Mouse (Mus musculus) retina, postnatal 7 days (tissue): ENCODE measurements around the gene Kcnrg.
"Not testable (repeated sequence)": the region's sequence is repeated elsewhere in the genome, so short reads cannot be mapped to it uniquely, and the experiment has no call there.

ENCODE experiments used
- DNase-seq: peaks from one replicate; pipeline ENCODE4 v3.0.0-alpha.2; 2012; ENCODE audit warnings: low read depth, low spot score

Gene Kcnrg

DNA sequence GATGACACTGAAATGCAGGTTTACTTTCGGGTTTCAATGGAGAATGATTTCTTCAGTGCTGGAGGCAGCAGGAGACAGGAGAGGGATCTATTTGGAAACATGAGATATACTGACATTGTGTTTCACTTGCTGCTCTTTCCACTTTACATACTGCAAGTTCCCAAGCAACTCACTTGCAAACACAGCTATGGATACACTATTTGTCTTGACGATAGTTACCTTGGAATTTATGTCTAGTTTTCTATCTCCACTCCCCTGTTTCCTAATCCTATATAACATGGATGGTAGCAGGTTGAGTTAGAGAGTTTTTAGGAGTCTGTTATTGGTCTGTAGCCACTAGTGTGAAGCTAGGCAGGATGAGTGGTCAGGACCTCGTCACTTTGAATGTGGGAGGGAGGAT is at the start of gene Kcnrg:
TSS of gene Kcnrg (plus strand) at position 301 of the 400 bp plus-strand sequence.
- DNase-seq: no peak

DNA sequence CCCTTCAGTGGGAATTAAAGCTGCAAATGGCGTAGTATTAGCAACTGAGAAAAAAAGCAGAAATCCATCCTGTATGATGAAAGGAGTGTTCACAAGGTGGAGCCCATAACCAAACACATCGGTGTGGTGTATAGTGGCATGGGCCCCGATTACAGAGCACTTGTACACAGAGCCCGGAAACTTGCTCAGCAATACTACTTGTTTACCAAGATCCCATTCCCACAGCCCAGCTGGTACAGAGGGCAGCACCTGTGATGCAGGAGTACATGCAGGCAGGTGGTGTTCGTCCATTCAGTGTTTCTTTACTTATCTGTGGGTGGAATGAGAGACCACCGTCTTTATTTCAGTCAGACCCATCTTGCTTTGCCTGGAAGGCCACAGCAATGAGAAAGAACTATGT is 48.4 kb upstream of the Kcnrg start:
- DNase-seq: no peak

DNA sequence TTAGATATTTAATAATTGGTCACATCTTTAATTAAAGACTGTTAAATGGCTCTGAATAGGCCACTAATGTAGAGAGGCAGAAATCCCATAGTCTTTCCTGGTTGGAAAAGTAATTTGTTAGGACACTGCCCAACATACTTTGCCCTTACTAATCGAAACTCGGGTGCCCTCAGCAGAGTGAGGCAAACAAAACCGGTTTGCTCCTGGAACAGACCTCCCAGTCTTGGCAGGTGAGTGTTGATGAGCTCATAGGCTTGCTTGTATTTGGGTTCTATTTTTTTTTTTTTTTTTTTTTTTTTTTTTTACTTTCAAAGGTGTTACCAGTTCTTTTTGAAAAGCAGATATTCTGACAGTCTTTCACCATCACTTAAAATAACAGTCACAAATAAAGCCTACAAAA is 47.4 kb upstream of the Kcnrg start:
- no peak for DNase-seq

DNA sequence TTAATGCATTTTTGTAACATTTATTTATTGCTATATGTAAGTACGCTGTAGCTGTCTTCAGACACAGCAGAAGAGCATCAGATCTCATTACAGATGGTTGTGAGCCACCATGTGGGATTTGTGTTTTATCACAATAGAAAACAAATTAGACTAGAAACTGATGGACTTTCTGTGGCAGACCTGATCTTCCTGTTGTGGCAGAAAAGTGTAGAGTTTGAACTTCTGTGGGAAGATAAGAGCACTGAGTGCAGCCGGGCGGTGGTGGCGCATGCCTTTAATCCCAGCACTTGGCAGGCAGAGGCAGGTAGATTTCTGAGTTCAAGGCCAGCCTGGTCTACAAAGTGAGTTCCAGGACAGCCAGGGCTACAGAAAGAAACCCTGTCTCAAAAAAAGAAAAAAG is 41.0 kb upstream of the Kcnrg start:
- DNase-seq: not testable (repeated sequence)

DNA sequence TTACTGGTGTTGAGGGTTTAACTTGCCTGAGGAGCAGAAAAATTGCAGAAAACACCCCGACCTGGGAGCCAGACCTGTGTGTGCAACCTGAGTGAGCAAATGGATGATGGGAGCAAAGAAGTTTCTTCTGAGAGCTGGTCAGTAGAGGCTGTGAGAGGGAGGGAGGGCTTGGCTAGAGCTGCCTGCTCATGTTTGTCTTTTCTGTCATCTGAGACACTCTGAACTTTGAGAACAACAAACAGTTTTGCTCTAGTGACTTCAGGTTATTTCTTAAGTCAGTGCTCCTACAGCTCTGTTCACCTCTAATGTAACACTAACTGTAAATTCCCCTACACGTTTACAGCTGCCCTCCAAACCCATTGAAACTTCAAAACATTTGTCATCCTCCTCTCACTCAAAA is 37.9 kb upstream of the Kcnrg start:
- no peak for DNase-seq

DNA sequence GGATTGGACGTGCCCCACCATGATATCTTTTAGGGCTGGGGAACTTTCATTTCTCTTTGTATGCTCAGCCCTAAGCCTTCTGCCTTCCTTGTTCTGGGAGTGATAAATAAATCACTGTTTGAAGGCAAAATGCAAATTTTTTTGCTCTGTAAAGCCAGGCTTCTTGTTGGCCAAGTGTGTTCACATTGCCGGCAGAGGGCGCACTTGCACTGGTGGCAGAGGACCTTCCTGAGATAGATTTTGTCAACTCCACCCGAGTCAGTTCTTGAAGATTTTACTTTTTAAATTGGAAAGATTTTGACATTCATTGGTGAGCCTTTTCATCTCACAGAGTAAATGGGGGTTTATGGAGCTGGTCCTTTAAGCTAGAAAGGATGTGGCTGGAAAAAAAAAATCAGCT is 35.9 kb upstream of the Kcnrg start:
- DNase-seq: peak; percentile 69

DNA sequence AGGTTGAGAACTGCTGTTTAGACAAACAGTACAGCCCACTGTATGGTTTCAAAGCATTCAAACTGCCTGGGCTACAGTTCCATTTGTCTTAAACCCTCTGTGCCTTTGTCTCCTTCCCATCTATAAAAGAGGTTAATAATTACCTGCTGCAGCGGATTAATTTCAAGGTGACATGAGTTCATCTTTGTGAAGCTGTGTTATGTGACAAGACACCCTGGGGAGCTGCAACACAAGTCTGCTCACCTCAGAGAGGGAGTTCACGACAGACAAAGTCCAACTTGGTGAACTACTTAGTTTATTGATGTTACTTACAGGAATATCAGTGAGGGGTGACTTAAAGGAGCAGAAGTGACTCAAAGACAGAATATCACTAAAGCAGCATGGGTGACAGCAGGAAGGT is 35.1 kb upstream of the Kcnrg start:
- DNase-seq: no peak

DNA sequence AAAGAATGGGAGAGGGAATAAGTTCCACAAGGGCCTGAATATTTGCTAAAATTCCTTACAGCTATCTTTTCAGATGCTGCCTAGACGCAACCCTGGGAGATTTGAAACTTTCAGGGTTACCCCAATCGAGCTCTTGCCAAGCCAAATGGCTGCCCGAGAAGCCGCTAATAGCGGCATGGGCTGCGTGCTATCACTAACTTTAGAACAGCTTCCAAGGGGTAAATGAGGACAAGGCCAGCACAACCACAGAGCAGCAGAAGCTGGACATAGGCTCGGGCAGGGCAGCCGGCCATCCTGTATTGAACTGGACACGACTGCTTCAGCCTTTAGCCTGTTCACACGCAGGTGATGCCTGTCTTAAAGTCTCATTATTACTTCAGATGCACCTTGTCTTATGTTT is 32.2 kb upstream of the Kcnrg start:
- DNase-seq: no peak

DNA sequence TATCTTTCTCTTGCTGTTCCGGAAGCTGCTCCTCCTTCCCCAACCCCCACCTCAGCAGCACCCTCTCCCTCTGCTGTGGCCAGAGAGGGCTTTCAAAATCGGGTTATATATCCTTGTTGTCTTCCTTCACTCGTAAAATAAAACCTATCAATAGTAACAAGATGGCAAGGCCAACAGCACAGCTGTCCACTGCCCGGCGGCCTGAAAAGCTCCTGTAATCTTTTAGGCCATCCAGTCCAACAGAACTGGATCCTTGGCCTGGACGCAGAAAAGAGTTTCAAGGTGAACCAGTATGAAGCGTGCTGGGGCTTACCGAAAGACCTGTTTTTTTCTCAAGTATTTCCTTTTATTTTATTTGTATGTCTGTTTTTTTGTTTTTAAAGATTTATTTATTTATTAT is 31.3 kb upstream of the Kcnrg start:
- no peak for DNase-seq

DNA sequence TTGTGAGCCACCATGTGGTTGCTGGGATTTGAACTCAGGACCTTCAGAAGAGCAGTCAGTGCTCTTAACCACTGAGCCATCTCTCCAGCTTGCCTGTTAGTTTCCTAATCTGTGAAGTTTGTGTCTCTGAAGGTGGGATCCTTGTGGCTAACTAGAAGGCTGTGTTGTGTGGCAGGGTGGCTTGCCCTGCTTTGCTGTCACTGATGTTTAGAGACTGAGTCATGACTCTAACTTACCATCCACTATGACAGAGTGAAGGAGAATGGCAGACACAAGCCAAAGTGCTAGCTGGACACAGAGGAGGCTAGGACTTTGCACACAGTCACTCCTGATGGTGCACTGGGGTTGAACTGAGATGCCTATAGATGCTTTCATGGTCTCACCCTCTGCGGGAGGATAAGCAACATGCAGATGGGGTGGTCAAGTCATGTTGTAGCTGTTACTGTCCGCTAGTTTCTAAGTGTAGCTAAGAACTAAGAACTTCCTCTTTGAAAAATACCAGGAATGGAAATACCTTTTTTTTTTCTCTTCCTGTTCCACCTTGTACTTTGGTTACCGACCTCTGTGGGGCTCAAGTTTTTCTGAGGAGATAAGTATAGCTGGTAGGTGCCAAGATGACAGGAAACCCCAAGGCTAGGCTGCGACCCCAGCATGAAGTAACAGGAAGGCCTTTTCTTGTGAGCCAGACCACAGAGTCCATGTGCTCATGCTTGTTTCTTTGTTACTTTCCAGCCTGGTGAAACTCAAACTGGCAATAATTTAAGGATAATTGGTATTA is 17.8 kb upstream of the Kcnrg start:
- DNase-seq: no peak

DNA sequence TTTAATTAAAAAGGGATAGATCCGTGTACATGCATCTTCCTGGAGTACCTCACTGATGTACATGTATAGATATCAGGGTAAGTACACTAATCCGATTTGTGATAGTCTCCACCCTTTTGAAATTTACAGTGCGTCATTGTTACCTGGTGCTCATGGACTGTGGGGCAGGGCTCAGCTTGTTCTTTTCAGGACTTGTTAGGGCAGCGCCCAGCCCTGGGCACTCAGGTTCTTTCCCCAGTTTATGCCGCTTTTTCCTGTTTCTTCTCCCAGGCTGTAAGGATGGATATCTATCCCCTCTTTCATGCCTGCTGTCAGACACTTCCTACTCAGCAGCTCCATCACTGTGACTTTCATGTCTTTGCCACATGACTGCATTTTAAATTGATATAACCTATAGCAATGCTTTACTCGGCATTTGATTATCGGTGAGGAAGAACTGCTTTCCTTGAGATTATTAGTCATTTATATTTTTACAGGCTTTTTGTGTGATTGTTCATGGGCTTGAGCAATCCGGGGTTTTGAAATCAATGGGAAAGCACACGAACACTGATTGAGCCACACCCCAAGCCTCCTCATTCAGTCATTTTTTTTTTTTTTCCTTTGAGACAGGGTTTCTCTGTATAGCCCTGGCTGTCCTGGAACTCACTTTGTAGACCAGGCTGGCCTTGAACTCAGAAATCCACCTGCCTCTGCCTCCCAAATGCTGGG is 10.4 kb upstream of the Kcnrg start:
- DNase-seq: no peak

DNA sequence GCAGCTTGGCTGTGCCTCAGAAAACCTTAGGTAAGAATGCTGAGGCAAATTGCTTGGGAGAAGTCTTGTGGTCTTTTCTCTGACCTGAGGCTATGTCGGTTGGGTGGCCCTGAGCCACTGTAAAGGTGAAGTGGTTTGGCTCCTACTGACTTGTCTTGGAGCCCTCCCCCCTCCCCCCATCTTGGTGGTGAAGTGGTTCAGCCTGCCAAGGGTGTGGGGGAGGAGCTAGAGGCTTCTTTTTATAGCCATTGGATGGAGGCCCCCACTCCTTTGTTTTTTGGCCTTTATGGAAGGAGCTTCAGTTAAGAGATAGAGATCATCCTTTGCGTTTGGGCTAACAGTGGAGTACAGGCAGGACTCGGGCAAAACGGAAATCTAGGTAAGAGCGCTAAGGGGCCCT is 9.3 kb upstream of the Kcnrg start, which contains the start of gene Trim13:
TSS of gene Trim13 (plus strand) at position 280 of the 400 bp plus-strand sequence.
- no peak for DNase-seq

DNA sequence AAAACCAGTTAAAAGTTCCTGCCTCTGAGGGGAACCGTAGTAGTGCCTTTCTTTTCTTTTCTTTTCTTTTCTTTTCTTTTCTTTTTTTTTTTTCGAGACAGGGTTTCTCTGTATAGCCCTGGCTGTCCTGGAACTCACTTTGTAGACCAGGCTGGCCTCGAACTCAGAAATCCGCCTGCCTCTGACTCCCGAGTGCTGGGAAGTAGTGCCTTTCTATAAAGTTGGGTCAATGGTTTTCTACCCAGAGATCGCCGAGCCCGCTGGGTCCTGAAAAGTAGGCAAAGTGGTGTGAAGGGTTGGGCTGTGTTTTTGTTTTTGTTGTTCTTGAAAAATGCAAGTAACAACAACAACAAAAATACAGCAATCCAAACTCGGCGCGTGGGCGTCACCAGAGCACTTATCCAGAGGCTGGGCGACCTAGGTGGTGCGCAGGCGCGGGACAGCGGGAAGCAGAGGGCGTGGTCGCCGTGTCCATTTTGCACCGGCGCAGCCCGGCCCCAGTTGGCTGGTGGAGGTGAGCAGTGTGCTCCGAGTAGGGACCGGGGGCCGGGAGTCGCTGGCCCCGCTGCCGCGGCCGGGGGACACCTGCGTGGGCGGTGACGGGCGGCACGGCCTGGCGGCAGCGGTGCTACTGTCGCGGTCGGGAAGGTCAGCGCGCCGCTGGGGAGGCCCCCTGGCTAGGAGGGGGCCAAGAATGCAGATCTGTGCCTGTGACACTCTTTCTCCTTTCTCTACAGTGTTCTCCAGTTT is 8.0 kb upstream of the Kcnrg start:
- peak; percentile 66 for DNase-seq

DNA sequence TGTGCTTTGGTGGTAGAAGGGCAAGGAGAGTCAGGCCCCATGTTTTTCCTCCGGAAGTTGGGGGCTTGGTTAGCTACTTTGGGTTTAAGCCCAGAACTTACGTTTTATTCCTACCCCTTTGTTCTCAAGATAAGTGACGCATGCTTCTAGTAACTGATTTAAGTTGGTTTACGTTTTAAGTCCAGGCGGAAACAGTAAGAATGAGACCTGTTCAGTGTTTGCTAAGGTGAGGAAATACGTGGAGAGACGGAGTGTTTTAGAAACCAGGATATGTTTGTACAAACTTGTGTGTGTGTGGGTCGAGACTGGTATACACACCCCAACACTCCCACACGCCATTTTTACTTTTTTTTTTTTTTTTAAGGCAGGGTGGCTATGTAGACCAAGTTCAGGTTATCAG is 5.9 kb upstream of the Kcnrg start:
- DNase-seq: no peak

DNA sequence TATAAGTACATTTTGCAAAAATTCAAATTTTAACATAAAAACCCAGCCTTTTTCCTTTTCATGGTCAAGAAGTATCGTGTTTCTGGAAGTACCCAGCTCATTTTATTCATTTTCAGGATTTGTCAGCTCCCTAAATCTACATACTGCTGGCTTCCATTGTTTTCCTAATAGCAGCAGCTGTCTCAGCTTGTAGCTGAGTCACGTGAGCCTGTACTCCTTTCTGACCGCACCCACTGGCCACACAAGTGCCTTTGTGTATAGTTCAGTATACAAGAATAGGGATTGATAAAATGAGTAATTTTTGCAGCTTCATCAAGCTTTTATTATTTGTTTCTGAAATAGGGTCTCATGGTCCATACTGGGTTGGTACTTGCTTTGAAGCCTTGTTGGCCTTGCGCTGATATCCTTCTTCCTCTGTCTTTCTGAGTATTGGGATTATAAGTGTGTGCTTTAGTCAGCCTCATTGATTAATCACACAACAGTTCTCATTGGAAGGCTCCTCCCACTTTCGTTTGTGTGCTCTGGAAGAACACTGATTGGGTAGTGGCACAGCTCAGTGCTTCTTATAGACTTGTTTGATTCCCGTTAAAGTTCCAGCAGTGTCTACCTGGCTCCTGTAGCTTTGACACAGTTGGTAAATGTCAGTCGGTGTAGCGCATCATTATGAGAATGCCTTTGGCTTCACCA is 4.0 kb upstream of the Kcnrg start:
- no peak for DNase-seq

DNA sequence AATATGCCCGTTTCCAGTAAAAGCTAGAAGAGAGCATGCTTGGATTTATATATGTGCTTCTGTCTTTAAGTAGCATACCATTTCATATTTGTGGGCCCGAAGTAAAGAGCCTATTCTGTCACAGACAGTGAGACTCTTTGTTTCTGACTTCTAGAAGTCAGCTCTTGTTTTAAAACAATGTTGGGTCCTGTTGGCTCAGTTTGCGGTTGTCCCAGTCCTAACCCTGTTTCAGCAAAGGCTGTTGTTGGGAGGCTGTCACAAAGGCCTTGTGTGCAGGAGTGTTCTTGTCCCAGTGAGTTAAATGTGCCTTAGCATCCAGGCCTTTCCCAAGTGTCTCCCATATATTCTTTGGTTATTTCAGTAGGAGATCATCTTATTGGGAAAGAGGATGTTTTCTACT is 3.2 kb upstream of the Kcnrg start:
- no peak for DNase-seq

DNA sequence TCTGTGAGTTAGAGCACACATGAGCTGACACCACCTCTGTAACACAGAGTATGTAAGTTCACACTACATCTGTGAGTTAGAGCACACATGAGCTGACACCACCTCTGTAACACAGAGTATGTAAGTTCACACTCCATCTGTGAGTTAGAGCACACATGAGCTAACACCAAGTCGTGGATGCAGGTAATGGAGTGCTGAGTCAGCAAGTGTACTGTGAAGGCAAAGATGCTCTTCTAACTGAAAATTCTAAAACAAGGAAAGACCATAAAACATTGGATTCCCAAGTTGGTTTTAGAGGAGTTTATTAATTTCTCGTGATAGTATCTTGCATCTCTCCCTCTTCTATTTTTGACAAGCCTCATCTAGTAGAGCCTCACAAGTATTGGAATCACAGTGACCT is 1.2 kb upstream of the Kcnrg start:
- DNase-seq: not testable (repeated sequence)

DNA sequence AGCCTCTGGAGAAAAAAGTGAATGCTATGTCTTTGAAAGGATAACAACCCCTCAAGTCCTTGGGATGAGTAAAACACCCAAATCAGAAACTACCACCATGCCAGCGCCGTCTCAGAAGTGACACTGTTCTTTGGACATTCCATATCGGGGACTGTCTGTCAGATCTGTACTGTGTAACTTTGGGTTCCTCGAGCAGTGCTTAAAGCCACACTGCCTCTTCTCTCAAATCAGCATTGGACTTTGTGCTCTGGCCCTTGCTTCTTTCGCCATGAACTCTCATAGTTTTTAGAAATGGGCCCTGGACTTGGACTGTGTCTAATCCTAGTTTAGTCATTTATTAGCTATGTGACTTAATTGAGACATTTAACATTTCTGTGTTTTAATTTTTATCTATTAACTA is 4.5 kb downstream of the Kcnrg start:
- no peak for DNase-seq

DNA sequence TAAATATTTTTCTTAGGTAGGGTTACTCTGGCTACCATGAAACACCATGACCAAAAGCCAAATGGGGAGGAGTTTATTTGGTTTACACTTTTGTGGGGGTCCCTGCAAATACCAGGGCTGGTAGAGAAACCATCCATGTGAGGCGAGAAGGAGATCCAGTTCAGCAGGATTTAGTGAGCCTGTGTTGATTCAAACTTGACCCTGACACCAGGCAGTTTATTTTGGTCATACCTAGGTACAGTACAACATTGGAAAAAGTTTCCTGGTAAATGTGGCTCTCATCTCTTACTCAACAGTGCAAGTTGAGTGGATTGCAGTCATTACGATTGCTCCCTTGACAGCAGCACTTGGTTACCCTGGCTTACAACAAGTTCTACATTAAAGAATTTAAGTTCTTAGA is 6.1 kb downstream of the Kcnrg start:
- no peak for DNase-seq

DNA sequence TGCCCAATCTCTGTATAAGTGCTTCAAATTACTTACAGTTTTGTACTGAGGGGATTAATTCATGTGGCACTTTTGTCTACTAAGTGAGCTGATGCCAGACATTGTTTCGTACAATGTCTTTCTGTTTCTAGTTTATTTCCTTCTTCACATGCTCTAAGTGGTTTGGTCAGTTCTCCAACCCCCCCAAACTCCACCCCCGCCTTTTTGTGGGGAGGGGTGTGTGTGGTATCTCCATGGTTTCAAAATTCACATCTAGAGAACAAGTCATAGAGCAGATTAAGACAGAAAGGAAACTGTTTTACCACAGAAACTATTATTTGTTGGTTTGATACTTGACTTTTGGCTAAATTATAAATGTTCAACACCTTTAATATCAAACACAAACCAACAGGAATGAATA is 13.1 kb downstream of the Kcnrg start:
- no peak for DNase-seq

DNA sequence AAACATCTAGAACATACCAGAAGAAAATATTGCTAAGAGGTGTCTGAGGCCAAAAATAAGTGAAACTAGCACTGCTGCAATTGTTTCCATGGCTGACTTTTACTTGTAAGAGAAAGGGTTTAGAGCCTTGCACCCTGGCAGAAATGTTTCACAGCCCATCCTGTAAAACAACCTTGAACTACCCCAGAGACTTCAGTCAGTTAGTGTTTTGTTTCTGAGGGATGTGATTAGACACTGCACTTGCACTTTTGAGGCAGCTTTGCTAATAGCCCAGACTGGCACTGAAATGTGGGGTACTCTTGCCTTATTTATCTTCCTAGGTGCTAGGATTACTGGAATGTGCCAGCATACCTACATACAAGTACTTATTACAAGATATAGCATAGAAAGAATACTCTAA is 28.7 kb downstream of the Kcnrg start:
- DNase-seq: no peak

DNA sequence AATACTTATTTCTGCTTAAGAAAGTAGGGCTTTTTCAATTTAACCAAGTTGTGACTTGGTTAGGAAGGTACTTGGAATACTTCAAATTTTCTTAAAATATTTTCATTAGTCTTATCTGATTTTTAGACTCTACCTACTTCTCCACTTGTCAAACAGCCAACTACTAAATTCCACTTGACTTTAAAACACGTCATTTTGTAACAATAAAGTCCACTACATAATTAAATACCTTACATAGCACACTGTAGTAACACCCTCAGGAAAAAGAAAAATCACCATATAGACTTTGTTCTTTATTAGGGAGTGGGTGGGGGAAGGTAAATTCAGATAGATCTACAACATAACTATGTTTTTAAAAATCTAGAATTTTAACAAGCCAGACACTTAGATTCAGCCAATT is 35.4 kb downstream of the Kcnrg start:
- DNase-seq: no peak
